Mouse (Mus musculus) forebrain, embryonic 12.5 days (tissue): ENCODE results near the gene Camkmt. TPM values are rescaled to one million over a fixed set of nuclear protein-coding genes. Genes with fewer than 3 reads are reported as not detected.

Experiments used
- ATAC-seq: fragments of 200-750 bp; cut with Nextera tagmentation; 2 replicates; pipeline ENCODE4 v1.8.0; 2017; ENCODE audit warnings: moderate TSS enrichment; ENCODE audit not compliant: low FRiP score
- H3K27ac ChIP-seq: fragments of 300-500 bp; sonication (generic); 2 replicates; pipeline ENCODE4 v1.5.1; 2016; ENCODE audit warnings: mild to moderate bottlenecking
- H3K27me3 ChIP-seq: fragments of 300-500 bp; sonication (generic); 2 replicates; pipeline ENCODE4 v1.6.1; 2016; ENCODE audit warnings: mild to moderate bottlenecking
- H3K36me3 ChIP-seq: fragments of 300-500 bp; sonication (generic); replicated peaks from 2 replicates; pipeline ENCODE4 v1.6.1; 2016; ENCODE audit warnings: mild to moderate bottlenecking
- H3K4me1 ChIP-seq: fragments of 300-500 bp; sonication (generic); 2 replicates; pipeline ENCODE4 v1.6.1; 2016
- H3K4me2 ChIP-seq: fragments of 300-500 bp; sonication (generic); 2 replicates; pipeline ENCODE4 v1.6.1; 2016; ENCODE audit warnings: mild to moderate bottlenecking, moderate library complexity
- H3K4me3 ChIP-seq: fragments of 300-500 bp; sonication (generic); replicated peaks from 2 replicates; pipeline ENCODE4 v1.5.1; 2016; ENCODE audit warnings: mild to moderate bottlenecking
- H3K9ac ChIP-seq: fragments of 300-500 bp; sonication (generic); 2 replicates; pipeline ENCODE4 v1.6.1; 2016; ENCODE audit warnings: mild to moderate bottlenecking
- H3K9me3 ChIP-seq: fragments of 300-500 bp; sonication (generic); 2 replicates; pipeline ENCODE4 v1.6.1; 2016
- WGBS: fragments of 180-500 bp; shearing (Covaris S2); methylation state at CpG from one replicate; pipeline ENCODE4 v1.1.7; 2016; 5-methylcytosine and 5-hydroxymethylcytosine counted together
- polyA plus RNA-seq: library from polyadenylated mRNA; unstranded; fragments of >200 nt; fragmentation: Nextera tagmentation; extraction: Ambion mirVana; gene quantifications from 2 replicates; pipeline ENCODE4 v1.2.1, GENCODE M21; 2016

The Camkmt gene
- polyA plus RNA-seq, 1 experiment from 2014 or later: 16.0 TPM

GRCm38 (mm10) chr17:85096396-85096795 is 6.0 kb downstream of the Camkmt start:
- WGBS: 96% methylated on average over 3 of the region's 3 CpGs
- ATAC-seq: no peak
- no peak overlapping the region for H3K4me3 ChIP-seq
- H3K27ac ChIP-seq: no peak overlapping the region
- no peak overlapping the region for H3K9ac ChIP-seq
- H3K9me3 ChIP-seq: 0 out of 2 replicates have a peak, but pooled peaks cover 6% of the 10 kb centered on the region
- peaks cover 4% of the 10 kb centered on the region for H3K4me1 ChIP-seq
- H3K27me3 ChIP-seq: no peaks in the 10 kb centered on the region
- H3K36me3 ChIP-seq: peaks cover 25% of the 10 kb centered on the region
- H3K4me2 ChIP-seq: no peak overlapping the region

- Histone ChIP-seq H3K4me2 (no peak overlapping the region), H3K4me1 (no peaks in the 10 kb centered on the region), H3K36me3 (peaks cover 25% of the 10 kb centered on the region), H3K9ac (no peak overlapping the region), H3K4me3 (no peak overlapping the region), H3K27me3 (no peaks in the 10 kb centered on the region), H3K9me3 (0 out of 2 replicates have a peak, but pooled peaks cover 6% of the 10 kb centered on the region), H3K27ac (no peak overlapping the region)
- no peak for ATAC-seq
- 90% methylated on average over 7 of the region's 7 CpGs for WGBS
Observed at GRCm38 (mm10) chr17:85098677-85099323, 8.4 kb downstream of the Camkmt start.

- H3K9ac ChIP-seq: no peak overlapping the region
- ATAC-seq: no peak
- H3K4me3 ChIP-seq: no peak overlapping the region
- no peak overlapping the region for H3K4me2 ChIP-seq
- 0 out of 2 replicates have a peak, but pooled peaks cover 6% of the 10 kb centered on the region for H3K9me3 ChIP-seq
- no peaks in the 10 kb centered on the region for H3K4me1 ChIP-seq
- WGBS: 95% methylated on average over 3 of the region's 3 CpGs
- H3K36me3 ChIP-seq: peaks cover 25% of the 10 kb centered on the region
- H3K27me3 ChIP-seq: no peaks in the 10 kb centered on the region
- H3K27ac ChIP-seq: no peak overlapping the region
Observed at GRCm38 (mm10) chr17:85100232-85100631, 9.9 kb downstream of the Camkmt start.

GRCm38 (mm10) chr17:85101751-85102150 is 11.4 kb downstream of the Camkmt start:
- H3K4me1 ChIP-seq: no peaks in the 10 kb centered on the region
- no peaks in the 10 kb centered on the region for H3K27me3 ChIP-seq
- 84% methylated on average over 7 of the region's 7 CpGs for WGBS
- H3K4me3 ChIP-seq: no peak overlapping the region
- no peak overlapping the region for H3K9ac ChIP-seq
- H3K36me3 ChIP-seq: peaks cover 25% of the 10 kb centered on the region
- ATAC-seq: no peak
- H3K4me2 ChIP-seq: no peak overlapping the region
- H3K27ac ChIP-seq: no peak overlapping the region
- H3K9me3 ChIP-seq: 0 out of 2 replicates have a peak, but pooled peaks cover 6% of the 10 kb centered on the region

GRCm38 (mm10) chr17:85103310-85103709 is 13.0 kb downstream of the Camkmt start:
- Histone ChIP-seq H3K27ac (no peak overlapping the region), H3K27me3 (no peaks in the 10 kb centered on the region), H3K4me2 (no peak overlapping the region), H3K4me1 (no peaks in the 10 kb centered on the region), H3K4me3 (no peak overlapping the region), H3K36me3 (peaks cover 12% of the 10 kb centered on the region), H3K9ac (no peak overlapping the region), H3K9me3 (0 out of 2 replicates have a peak, but pooled peaks cover 4% of the 10 kb centered on the region)
- no peak for ATAC-seq
- WGBS: 67% methylated on average over 2 of the region's 2 CpGs

GRCm38 (mm10) chr17:85110640-85111039 is 20.3 kb downstream of the Camkmt start:
- Histone ChIP-seq H3K4me1 (no peaks in the 10 kb centered on the region), H3K9ac (no peak overlapping the region), H3K4me3 (no peak overlapping the region), H3K27ac (no peak overlapping the region), H3K27me3 (no peaks in the 10 kb centered on the region), H3K36me3 (no peaks in the 10 kb centered on the region), H3K4me2 (no peak overlapping the region), H3K9me3 (no peaks in the 10 kb centered on the region)
- 95% methylated on average over 1 of the region's 1 CpGs for WGBS
- ATAC-seq: no peak

- Histone ChIP-seq H3K4me1 (no peaks in the 10 kb centered on the region), H3K36me3 (no peaks in the 10 kb centered on the region), H3K27me3 (0 out of 2 replicates have a peak, but pooled peaks cover 3% of the 10 kb centered on the region), H3K9ac (no peak overlapping the region), H3K9me3 (no peaks in the 10 kb centered on the region), H3K4me3 (no peak overlapping the region), H3K4me2 (no peak overlapping the region), H3K27ac (no peak overlapping the region)
- 85% methylated on average over 8 of the region's 8 CpGs for WGBS
- ATAC-seq: no peak
Observed at GRCm38 (mm10) chr17:85113441-85113840, 23.1 kb downstream of the Camkmt start.

- Histone ChIP-seq H3K4me3 (no peak overlapping the region), H3K27me3 (0 out of 2 replicates have a peak, but pooled peaks cover 3% of the 10 kb centered on the region), H3K36me3 (no peaks in the 10 kb centered on the region), H3K27ac (no peak overlapping the region), H3K4me2 (no peak overlapping the region), H3K9me3 (no peaks in the 10 kb centered on the region), H3K9ac (no peak overlapping the region), H3K4me1 (no peaks in the 10 kb centered on the region)
- whole genome bisulfite sequencing: 27% methylated on average over 4 of the region's 4 CpGs
- ATAC-seq: no peak
Observed at GRCm38 (mm10) chr17:85116643-85117042, 26.3 kb downstream of the Camkmt start.

- H3K4me2 ChIP-seq: no peak overlapping the region
- no peak for ATAC-seq
- no peaks in the 10 kb centered on the region for H3K9me3 ChIP-seq
- H3K27ac ChIP-seq: no peak overlapping the region
- no peaks in the 10 kb centered on the region for H3K36me3 ChIP-seq
- no peak overlapping the region for H3K4me3 ChIP-seq
- no peak overlapping the region for H3K9ac ChIP-seq
- H3K4me1 ChIP-seq: peaks cover 10% of the 10 kb centered on the region
- 85% methylated on average over 1 of the region's 1 CpGs for WGBS
- H3K27me3 ChIP-seq: no peaks in the 10 kb centered on the region
Observed at GRCm38 (mm10) chr17:85138393-85138792, 48.0 kb downstream of the Camkmt start.

- no peaks in the 10 kb centered on the region for H3K36me3 ChIP-seq
- ATAC-seq: no peak
- H3K9ac ChIP-seq: no peak overlapping the region
- no peak overlapping the region for H3K4me3 ChIP-seq
- H3K27me3 ChIP-seq: no peaks in the 10 kb centered on the region
- H3K9me3 ChIP-seq: no peaks in the 10 kb centered on the region
- 81% methylated on average over 3 of the region's 3 CpGs for WGBS
- H3K27ac ChIP-seq: no peak overlapping the region
- no peak overlapping the region for H3K4me2 ChIP-seq
- peaks cover 10% of the 10 kb centered on the region for H3K4me1 ChIP-seq
Observed at GRCm38 (mm10) chr17:85141621-85142020, 51.3 kb downstream of the Camkmt start.

GRCm38 (mm10) chr17:85142495-85143111 is 52.3 kb downstream of the Camkmt start:
- Histone ChIP-seq H3K9me3 (no peaks in the 10 kb centered on the region), H3K27ac (no peak overlapping the region), H3K4me2 (no peak overlapping the region), H3K27me3 (no peaks in the 10 kb centered on the region), H3K9ac (no peak overlapping the region), H3K4me3 (no peak overlapping the region), H3K36me3 (no peaks in the 10 kb centered on the region), H3K4me1 (peaks cover 10% of the 10 kb centered on the region)
- 16% methylated on average over 5 of the region's 5 CpGs for WGBS
- no peak for ATAC-seq

- H3K27me3 ChIP-seq: no peaks in the 10 kb centered on the region
- H3K9me3 ChIP-seq: no peaks in the 10 kb centered on the region
- H3K4me2 ChIP-seq: no peak overlapping the region
- H3K9ac ChIP-seq: no peak overlapping the region
- no peaks in the 10 kb centered on the region for H3K36me3 ChIP-seq
- ATAC-seq: no peak
- 92% methylated on average over 6 of the region's 6 CpGs for WGBS
- H3K4me3 ChIP-seq: no peak overlapping the region
- H3K27ac ChIP-seq: no peak overlapping the region
- peaks cover 13% of the 10 kb centered on the region for H3K4me1 ChIP-seq
Observed at GRCm38 (mm10) chr17:85144141-85144540, 53.8 kb downstream of the Camkmt start.

- Histone ChIP-seq H3K4me1 (peaks cover 8% of the 10 kb centered on the region; the same call in 1 of the 2 replicates), H3K4me2 (no peak overlapping the region), H3K9ac (no peak overlapping the region), H3K9me3 (no peaks in the 10 kb centered on the region), H3K4me3 (no peak overlapping the region), H3K27ac (no peak overlapping the region), H3K36me3 (no peaks in the 10 kb centered on the region), H3K27me3 (0 out of 2 replicates have a peak, but pooled peaks cover 4% of the 10 kb centered on the region)
- ATAC-seq: no peak
- WGBS: 71% methylated on average over 1 of the region's 1 CpGs
Observed at GRCm38 (mm10) chr17:85148348-85148747, 58.0 kb downstream of the Camkmt start.
